Mouse (Mus musculus) small intestine, adult 2 months (tissue): ENCODE measurements around the gene Camk1g.

Experiments used
- CTCF ChIP-seq: fragments of 200-500 bp; IDR thresholded peaks from 2 replicates; pipeline ENCODE4 v1.5.1; 2012; ENCODE audit warnings: low read depth, mild to moderate bottlenecking, control low read depth, inconsistent platforms, low read length, moderate library complexity, mixed read lengths; ENCODE audit not compliant: insufficient replicate concordance, insufficient read length; ENCODE audit errors: extremely low read depth
- POLR2A ChIP-seq: fragments of 200-500 bp; IDR thresholded peaks from 2 replicates; pipeline ENCODE4 v1.6.1; 2012; ENCODE audit warnings: low read depth, mild to moderate bottlenecking, control low read depth, inconsistent platforms, low read length, moderate library complexity

- TF ChIP-seq CTCF (no peak), POLR2A (no peak)
Observed at GRCm38 (mm10) chr1:193361181-193361580, 8.9 kb downstream of the Camk1g start.
